Mouse (Mus musculus) testis, adult 2 months (tissue): Measurements from ENCODE around the gene Atp5mpl. TPM values are rescaled to one million over a fixed set of nuclear protein-coding genes. Genes with fewer than 3 reads are reported as not detected.

ENCODE experiments used
- H3K27ac ChIP-seq: fragments of 200-500 bp; 2 replicates; pipeline ENCODE4 v1.5.1; 2012; ENCODE audit warnings: low read depth, low read length; ENCODE audit not compliant: control insufficient read depth, insufficient read depth
- H3K27me3 ChIP-seq: fragments of 200-500 bp; 2 replicates; pipeline ENCODE4 v1.6.1; 2012; ENCODE audit warnings: mild to moderate bottlenecking, low read length, moderate library complexity; ENCODE audit not compliant: control insufficient read depth, insufficient read depth
- H3K36me3 ChIP-seq: fragments of 200-500 bp; 2 replicates; pipeline ENCODE4 v1.6.1; 2012; ENCODE audit warnings: mild to moderate bottlenecking, low read length; ENCODE audit not compliant: control insufficient read depth, insufficient read depth
- H3K4me1 ChIP-seq: fragments of 200-500 bp; 2 replicates; pipeline ENCODE4 v1.6.1; 2012; ENCODE audit warnings: low read length; ENCODE audit not compliant: control insufficient read depth, insufficient read depth
- H3K4me3 ChIP-seq: fragments of 200-500 bp; 2 replicates; pipeline ENCODE4 v1.5.1; 2012; ENCODE audit warnings: low read depth, mild to moderate bottlenecking, low read length, moderate library complexity, mixed read lengths; ENCODE audit not compliant: control insufficient read depth
- CTCF ChIP-seq: fragments of 200-500 bp; IDR thresholded peaks from 2 replicates; pipeline ENCODE4 v1.5.1; 2012; ENCODE audit warnings: low read depth, mild to moderate bottlenecking, inconsistent platforms, low read length, moderate library complexity; ENCODE audit not compliant: control insufficient read depth, insufficient read depth, insufficient replicate concordance
- POLR2A ChIP-seq: fragments of 200-500 bp; IDR thresholded peaks from 2 replicates; pipeline ENCODE4 v1.6.1; 2012; ENCODE audit warnings: low read depth, mild to moderate bottlenecking, inconsistent platforms, low read length, moderate library complexity; ENCODE audit not compliant: control insufficient read depth
- polyA plus RNA-seq: library from polyadenylated mRNA; depleted of rRNA; stranded (reverse); fragments of >200 nt; gene quantifications from 2 replicates; pipeline ENCODE4 v1.2.3, GENCODE M21; 2012

Atp5mpl gene
- polyA plus RNA-seq, 1 experiment, result 94.8 TPM

GRCm38 (mm10) chr12:111972504-111972903, 5.7 kb upstream of the Atp5mpl start:
- no peaks in the 10 kb centered on the region; the same call in 1 of the 2 replicates for H3K4me1 ChIP-seq
- H3K27ac ChIP-seq, result peak overlapping the region; percentile 19; the same call in 1 of the 2 replicates
- no peaks in the 10 kb centered on the region; the same call in 1 of the 2 replicates for H3K36me3 ChIP-seq
- H3K27me3 ChIP-seq, result no peaks in the 10 kb centered on the region
- H3K4me3 ChIP-seq, result peak overlapping the region; percentile 97
- TF ChIP-seq POLR2A (no peak), CTCF (no peak)

- Histone ChIP-seq H3K36me3 (no peaks in the 10 kb centered on the region; the same call in 1 of the 2 replicates), H3K27me3 (no peaks in the 10 kb centered on the region), H3K4me3 (peak within 1 kb of the TSS; percentile 97), H3K27ac (peak within 1 kb of the TSS; percentile 98), H3K4me1 (no peaks in the 10 kb centered on the region; the same call in 1 of the 2 replicates)
- TF ChIP-seq CTCF (no peak), POLR2A (peak; percentile 99)
Observed at GRCm38 (mm10) chr12:111971231-111971686, 4.5 kb upstream of the Atp5mpl start, which contains the start of gene Tdrd9. Tdrd9 (plus strand) TSS chr12:111971559.

- TF ChIP-seq CTCF (no peak), POLR2A (no peak)
- Histone ChIP-seq H3K27ac (no peak overlapping the region), H3K36me3 (no peaks in the 10 kb centered on the region; the same call in 1 of the 2 replicates), H3K4me1 (no peaks in the 10 kb centered on the region; the same call in 1 of the 2 replicates), H3K4me3 (peak overlapping the region; percentile 83), H3K27me3 (no peaks in the 10 kb centered on the region)
Observed at GRCm38 (mm10) chr12:111970085-111970484, 3.3 kb upstream of the Atp5mpl start.

GRCm38 (mm10) chr12:111963339-111963738, 3.4 kb downstream of the Atp5mpl start:
- Histone ChIP-seq H3K4me1 (no peaks in the 10 kb centered on the region; the same call in 1 of the 2 replicates), H3K27ac (no peak overlapping the region), H3K36me3 (no peaks in the 10 kb centered on the region; the same call in 1 of the 2 replicates), H3K27me3 (no peaks in the 10 kb centered on the region), H3K4me3 (no peak overlapping the region)
- TF ChIP-seq CTCF (no peak), POLR2A (no peak)

GRCm38 (mm10) chr12:111958101-111958865, 8.5 kb downstream of the Atp5mpl start:
- peak; percentile 60; the same call in 1 of the 2 replicates for TF ChIP-seq CTCF
- TF ChIP-seq POLR2A, result no peak
- Histone ChIP-seq H3K4me3 (no peak overlapping the region), H3K36me3 (no peaks in the 10 kb centered on the region; the same call in 1 of the 2 replicates), H3K27me3 (no peaks in the 10 kb centered on the region), H3K27ac (no peak overlapping the region), H3K4me1 (no peaks in the 10 kb centered on the region)

GRCm38 (mm10) chr12:111956173-111956572, 10.6 kb downstream of the Atp5mpl start:
- H3K36me3 ChIP-seq, result no peaks in the 10 kb centered on the region
- no peaks in the 10 kb centered on the region for H3K27me3 ChIP-seq
- no peak overlapping the region for H3K4me3 ChIP-seq
- no peak overlapping the region for H3K27ac ChIP-seq
- no peaks in the 10 kb centered on the region for H3K4me1 ChIP-seq
- TF ChIP-seq POLR2A, result no peak
- no peak for TF ChIP-seq CTCF

- Histone ChIP-seq H3K4me3 (no peak overlapping the region), H3K27ac (no peak overlapping the region), H3K4me1 (no peaks in the 10 kb centered on the region), H3K36me3 (no peaks in the 10 kb centered on the region), H3K27me3 (no peaks in the 10 kb centered on the region)
- TF ChIP-seq POLR2A (no peak), CTCF (no peak)
Observed at GRCm38 (mm10) chr12:111951701-111952100, 15.1 kb downstream of the Atp5mpl start.

GRCm38 (mm10) chr12:111950486-111950885, 16.3 kb downstream of the Atp5mpl start:
- TF ChIP-seq CTCF (no peak), POLR2A (no peak)
- H3K4me1 ChIP-seq, result peaks cover 1% of the 10 kb centered on the region
- H3K27ac ChIP-seq, result no peak overlapping the region
- H3K4me3 ChIP-seq, result no peak overlapping the region
- no peaks in the 10 kb centered on the region for H3K27me3 ChIP-seq
- H3K36me3 ChIP-seq, result no peaks in the 10 kb centered on the region
